Mouse (Mus musculus) heart, postnatal 4 days (tissue): Measurements from ENCODE around the gene Rep15. TPM values are rescaled to one million over a fixed set of nuclear protein-coding genes. Genes with fewer than 3 reads are reported as not detected.
A peak's percentile ranks its signal among the peaks of the same experiment; 100 is the strongest.

Experiments used
- DNase-seq: peaks from one replicate; pipeline ENCODE4 v3.0.0; 2021
- total RNA-seq, 2 experiments: library from RNA; stranded (reverse); gene quantifications; 2 replicates each; pipeline ENCODE4 v1.2.3; 2021

The Rep15 gene
- total RNA-seq = 1 to 10 TPM; 1.3 to 1.4 TPM

DNA sequence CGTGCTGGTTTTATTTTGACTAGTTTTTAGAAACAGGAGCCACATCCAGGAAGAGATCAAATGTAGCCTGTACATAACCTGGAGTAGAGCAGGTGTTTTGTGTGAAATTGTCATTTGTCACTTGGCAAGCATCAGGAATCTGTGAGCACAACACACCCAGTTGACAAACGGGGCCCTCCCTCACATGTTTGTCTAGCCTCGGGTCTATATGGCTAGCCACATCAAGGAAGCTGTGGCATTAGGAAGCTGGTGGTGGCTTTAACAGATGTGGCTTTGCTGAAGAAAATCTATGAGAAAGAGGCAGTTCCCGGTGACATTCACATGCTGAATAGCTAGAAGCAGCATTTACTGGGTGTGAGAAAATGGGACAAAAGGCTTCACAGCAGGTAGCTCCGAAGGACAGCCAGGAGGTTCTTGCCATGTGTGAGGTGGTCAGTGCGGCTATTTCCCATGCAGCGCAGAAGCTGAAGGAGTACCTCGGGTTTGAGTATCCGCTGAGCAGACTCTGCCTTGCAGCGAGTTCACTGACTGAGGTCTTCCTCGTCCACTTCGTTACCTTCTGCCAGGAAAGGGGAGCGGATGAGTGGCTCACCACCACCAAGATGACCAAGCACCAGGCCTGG lies at the start of gene Rep15:
Gene Rep15, plus strand, starts transcription at position 282 of the 623 bp plus-strand sequence.
- no peak for DNase-seq

DNA sequence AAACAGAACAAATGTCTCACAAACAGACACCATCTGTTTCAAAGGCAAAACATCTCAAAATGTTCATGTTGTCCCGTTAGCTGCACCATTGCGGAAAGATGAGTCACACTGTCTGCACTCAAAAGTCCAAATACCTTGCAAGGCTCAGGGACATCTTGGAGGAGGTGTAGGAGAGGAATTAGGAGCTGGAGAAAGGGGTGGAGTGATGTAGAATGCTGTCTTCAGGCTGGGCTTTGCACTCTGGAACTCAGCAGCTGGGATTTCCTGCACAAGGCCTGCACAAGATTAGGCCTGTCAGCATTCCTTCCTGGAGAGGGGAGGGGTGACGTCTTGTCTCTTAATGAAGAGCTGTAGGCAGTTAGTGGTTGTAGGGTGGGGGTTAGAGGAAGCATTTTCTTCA lies 47.8 kb upstream of the Rep15 start:
- DNase-seq = no peak

DNA sequence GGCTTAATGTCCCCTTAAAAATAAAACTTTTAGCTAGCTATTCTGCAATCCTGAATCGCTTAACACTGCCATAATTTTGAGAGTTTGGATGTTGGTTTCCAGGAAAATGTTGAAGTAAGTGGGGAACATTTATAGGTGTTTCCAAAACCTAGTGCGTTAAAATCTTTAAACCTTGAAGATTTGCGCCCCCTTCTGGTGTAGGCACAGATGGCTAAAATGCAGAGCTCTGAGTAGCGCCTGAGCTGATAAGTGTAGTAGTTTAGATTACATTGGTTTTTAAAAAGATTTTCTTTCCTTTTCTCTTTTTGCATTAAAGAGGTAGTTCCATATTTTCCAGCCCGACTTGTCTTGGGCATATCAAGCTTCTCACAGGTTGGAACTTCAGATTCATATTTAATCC lies 38.1 kb upstream of the Rep15 start:
- DNase-seq = peak; percentile 78

DNA sequence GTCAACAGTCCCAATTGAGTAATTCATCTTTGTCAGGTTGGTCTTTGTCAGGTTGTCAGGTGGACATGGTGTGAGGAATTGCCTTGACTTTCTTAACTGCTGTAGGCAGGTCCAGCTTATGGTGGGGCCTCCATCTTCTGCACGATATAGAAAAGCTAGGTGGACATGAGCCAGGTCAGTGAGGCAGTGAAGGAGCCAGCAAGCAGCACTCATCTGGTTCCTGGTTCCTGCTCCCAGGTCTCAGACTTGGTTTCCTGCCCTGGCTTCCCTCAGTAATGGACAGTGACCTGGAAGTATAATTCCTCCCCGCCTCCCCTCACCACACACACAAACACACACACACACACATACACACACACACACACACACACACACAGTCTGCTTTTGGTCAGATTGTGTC lies 37.0 kb upstream of the Rep15 start:
- no peak for DNase-seq

DNA sequence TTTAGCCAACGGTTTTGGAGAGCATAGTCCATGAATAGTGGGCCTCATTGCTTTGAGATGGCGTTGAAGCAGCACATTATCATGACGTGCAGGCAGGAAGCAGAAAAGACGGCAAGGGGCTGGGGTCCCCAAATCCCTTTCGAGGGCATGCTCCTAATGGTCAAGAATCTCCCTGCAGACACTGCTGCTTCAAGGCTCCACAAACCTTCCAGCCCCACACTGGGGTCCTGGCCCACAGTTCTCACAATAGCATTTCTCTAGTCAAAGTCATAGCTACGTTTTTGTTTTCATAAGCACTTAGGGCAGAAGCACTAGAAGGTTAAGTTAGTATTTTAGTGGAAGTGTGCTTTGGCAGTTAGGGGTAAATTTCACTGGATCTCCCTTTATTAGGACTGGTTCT lies 36.5 kb upstream of the Rep15 start:
- DNase-seq = no peak

DNA sequence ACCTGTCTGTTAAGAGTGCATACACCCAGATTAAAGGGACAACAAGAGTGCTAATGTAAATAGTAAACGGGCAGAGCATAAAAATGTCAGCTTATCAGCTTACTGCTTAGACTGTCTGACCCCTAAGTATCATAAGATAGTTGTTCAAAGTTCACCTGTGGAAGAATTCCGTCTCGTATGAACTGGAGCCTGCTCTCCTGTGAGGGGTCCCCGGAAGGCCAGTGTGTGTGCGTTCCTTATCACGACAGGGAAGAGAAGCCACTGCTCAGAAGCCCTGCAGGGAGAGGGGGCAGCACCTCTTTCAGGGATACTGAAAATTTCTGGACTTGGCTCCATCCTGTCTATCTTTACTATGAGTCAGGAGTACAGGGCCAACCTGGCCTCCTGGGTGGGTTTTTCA lies 35.4 kb upstream of the Rep15 start:
- DNase-seq = no peak

DNA sequence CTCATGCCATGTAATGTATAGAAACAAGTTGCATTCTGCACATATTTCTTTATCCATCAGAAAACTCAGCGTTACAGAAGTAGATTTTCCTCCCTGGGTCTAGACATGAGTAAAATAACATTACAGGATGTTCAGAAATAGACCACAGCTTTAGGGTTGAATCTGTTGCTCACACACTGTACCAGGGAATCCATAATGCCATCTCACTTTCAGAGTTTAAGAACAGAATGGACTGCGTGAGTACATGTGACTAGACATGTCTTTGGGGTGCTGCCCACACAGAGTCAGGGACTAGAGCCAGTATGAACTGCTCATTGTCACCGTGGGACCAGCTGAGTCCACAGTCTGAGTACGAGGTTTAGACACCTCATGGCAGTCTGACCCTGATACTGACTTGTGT lies 33.7 kb upstream of the Rep15 start:
- DNase-seq = no peak

DNA sequence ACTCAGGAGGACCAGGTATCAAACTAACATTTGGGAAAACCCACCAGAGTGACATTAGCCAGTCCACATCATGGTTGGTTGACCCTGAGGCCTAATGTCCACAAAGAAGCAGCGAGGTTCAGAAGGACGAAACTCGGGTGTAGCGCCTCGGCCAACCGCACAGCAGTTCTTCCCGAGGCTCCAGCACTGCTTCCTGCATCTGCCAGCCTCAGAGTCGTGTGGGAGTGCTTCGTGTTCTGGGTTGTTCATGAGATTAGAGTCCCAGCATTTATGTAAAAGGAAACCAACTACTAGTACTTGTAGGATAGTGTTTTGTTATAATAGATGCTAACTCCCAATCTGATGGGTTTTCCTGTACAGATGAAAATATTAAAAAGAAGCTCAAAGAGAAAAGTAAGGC lies 33.1 kb upstream of the Rep15 start:
- no peak for DNase-seq

DNA sequence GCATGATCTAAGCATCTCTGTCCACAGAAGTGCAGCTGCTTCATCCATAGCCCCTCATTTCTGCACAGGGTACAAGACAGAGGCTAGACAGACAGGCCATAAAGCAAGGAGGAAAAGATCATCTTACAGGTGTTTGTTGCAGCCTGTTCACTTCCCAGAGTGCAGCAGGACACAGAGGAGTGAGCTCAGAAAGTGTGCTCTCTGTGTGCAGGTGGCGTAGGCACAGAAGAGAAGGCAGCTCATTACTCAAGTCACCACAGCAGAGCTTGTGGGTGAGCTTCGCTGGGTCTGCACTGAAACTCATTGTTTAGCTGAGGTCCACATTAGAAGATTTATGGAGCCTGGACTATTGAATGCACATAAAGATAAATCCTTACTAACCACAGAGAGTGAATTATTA lies 32.6 kb upstream of the Rep15 start:
- DNase-seq = no peak

DNA sequence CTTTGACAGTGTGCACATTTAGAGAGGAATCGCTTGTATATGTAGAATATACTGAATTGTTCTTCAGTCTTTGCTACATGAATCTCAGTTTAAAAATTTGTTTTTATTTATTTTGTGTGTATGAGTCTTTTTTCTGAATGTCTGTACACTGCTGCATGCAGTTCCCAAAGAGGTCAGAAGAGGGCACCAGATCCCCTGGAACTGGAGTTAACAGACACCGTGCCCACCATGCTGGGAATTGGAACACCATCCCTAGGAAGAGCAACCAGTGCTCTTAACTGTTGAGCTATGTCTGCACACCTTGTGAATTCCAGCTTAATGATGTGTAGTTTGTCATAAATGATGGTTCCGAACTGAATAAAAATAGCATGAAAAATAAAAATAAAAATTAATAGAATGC lies 24.2 kb upstream of the Rep15 start:
- DNase-seq = peak; percentile 69

DNA sequence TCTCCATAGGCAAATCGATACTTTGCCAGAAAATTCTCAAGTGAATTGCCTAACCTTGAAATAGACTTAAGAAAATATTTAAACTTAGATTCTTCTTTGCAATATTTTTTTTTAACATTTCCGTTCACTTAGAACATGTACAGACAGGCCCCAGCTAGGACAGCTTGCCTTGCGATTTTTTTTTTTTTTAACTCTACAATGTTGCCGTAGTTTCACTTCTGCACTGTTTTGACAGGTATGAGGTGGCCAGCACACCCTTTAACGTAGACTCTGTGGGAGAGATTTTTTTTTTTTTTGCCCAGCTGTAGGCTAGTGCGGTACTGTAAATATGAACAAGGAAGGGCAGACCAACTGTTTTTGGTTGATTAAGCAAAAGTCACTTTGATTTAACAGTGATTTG lies 22.0 kb upstream of the Rep15 start:
- no peak for DNase-seq

DNA sequence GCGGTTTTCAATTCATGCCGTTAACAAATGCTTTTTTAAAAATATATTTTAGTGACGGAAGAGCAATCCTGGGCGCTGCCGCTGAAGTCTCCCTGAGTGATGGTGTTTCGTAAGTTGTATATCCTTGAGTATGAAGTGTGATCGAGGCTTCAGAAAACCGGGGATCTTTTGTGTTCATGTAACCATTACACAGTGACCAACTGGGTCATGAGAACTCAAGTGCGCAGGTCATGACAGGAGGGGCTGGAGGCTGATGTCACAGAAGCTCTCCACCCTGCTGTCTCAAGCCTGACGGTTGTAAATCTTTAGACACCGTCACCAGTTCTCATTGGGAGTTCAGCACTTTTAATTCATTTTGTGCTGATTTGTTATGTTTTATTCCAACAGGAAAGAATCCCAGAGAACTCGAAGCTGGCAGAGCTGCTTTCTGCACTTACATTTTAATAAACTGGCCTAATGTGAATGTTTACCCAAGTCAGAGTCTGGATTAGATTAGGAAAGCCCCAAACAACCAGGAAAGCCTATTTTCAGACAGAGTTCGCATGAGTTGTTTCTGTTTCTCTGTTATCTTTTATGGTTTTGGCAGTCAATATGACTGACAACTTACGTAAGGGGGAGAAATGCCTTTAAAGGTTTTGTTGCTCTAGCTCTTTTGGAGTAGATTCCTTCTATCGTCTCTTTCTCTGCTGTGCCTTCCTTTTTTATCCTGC lies 21.4 kb upstream of the Rep15 start:
- no peak for DNase-seq

DNA sequence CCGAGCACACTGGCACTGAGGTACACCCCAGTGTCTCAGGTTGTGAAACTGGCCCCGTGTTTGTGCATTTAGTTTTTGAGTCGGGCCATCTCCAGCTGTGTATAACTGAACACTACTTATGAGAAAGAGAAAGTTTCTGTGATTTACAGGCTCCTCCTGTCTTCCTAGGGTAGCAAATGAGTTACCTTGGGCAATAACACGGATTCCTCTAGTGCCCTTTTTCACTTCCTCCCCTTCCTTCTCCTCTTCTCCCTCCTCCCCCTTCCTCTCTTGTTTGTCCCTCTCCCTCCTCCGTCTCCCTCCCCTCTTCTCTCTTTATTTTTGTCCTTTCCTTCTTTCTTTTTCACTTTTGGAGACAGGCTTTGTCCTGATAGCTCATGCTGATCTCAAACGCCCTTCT lies 20.8 kb upstream of the Rep15 start:
- no peak for DNase-seq

DNA sequence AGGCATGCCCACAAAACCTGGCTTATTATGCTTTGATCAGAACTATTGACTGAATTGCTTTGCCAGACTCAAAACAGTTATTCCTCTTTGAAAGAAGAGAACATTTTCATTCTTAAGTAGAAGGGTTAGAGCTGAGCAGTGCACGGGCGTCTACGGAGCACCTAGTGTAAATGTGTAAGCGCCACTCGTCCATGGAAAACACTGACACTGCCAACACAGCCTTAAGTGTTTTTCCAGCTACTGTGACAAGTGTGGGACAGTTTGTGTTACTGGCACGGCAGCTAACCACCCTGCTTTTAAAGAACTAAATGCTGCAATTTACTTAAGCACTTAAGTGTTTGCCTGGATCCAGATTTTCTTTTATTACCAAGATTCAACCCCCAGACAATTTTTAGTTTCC lies 20.4 kb upstream of the Rep15 start:
- no peak for DNase-seq

DNA sequence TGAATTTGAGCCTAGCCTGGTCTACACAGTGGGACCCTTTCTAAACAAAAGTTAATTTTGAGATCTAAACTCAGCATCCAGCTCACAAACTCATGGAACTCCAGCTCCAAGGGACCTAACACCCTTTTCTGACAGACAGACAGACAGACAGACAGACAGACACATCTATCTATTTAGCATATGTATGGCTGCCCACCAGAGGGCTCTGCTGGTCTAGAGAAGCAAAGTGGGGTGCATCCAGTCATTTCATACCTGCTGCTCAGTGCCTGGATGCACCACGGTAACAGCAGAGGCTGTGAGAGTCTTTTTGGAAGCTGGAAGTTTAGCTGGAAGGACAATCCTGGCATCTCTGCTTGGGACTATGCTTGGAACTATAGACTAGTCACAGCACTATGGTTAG lies 18.8 kb upstream of the Rep15 start:
- DNase-seq = no peak

DNA sequence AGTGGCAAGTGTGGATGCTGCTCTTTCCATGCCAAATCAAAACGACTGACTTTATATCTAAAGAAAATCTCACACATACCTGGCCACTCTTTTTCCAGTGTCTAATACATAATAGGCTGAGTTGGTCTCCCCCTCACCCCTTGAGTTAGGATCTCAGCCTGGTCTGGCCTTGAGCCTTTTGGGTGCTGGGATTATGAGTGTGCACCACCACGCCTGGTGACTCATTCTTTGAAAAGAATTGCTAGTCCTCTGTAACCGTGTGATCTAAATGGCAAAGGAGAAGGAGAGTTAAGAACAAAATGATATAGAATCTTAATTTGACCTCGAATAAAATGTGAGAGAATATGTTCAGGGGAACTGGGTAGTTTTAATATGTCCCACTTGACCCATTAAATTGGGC lies 14.5 kb upstream of the Rep15 start:
- no peak for DNase-seq

DNA sequence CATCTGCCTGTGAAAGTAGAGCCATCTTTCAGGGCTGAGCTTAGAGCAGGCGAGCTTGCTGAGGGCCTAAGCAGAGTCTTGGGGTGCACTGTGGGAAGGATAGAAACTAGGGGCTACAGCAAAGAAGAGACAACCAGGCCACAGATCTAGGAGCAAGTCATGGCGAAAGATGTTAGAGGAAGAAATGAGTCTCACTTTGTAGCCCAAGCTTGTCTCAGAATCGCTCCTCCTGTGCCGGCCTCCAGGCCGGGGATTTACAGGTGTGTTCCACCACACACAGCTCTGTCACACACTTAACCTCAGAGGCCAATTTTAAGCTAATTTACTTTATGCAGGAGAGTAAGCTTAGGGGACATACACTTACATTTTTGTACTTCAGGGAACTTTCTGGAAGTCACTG lies 14.0 kb upstream of the Rep15 start:
- no peak for DNase-seq

DNA sequence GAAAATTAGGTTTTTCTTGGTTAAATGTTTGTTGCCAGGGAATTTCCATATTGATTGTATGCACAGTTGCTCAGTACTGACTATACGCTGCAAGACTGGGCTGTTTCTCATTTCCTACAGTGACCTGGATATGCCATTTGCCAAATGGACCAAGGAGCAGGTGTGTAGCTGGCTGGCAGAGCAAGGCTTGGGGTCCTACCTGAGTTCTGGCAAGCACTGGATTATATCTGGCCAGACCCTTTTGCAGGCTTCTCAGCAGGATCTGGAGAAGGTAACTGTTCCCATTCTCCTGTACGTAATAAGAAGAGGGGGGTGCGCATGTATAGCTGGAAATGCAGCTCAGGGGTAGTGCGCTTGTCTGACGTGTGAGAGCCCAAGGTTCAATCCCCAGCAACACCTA lies 11.2 kb upstream of the Rep15 start:
- DNase-seq = no peak

DNA sequence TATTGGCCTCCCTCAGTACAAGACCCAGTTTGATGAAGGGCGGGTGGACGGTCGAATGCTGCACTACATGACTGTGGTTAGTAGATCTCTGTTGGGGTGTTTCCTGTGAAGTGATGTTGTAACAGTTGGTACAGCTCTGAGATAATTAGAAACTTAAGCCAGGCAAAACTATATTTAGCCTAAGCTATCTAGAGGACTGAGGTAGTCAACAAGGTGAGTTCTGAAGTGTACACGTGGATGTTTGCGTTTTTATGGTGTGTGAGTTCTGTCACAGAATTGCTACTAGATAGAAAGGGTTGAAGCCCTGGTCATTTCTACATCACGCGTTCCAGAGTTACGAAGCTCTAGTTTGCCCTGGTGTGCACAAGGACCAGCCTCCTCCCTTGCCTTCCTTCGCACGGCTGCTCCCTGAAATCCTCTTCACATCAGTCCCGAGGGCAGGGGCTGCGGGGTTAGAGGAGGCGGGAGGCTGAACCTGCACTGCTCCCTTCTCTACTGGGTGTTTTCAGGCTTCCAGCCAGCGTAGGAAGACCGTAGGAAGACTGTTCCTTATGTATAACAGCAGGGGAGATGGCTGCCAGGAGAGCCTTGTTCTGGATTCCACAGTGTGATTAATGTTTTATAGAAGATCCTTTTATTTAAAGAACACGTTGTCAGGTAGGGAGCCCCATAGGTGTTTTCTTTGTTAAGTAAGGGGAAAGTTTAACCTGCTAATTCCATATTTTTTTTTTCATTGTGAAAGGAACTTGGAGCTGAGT lies 9.8 kb upstream of the Rep15 start:
- DNase-seq = peak; percentile 23

DNA sequence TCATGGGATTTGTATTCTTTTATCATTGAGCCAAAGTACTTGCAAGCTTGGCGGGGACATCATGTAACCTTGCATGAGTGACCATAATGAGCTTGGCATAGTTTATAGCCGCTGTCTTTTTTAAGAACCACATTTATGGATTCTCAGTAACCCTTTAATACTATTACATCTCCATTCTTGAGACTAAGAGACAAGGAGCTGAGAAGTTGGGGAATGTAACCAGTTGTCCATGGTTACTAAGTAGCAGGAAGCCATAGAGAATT lies 9.3 kb upstream of the Rep15 start:
- no peak for DNase-seq

DNA sequence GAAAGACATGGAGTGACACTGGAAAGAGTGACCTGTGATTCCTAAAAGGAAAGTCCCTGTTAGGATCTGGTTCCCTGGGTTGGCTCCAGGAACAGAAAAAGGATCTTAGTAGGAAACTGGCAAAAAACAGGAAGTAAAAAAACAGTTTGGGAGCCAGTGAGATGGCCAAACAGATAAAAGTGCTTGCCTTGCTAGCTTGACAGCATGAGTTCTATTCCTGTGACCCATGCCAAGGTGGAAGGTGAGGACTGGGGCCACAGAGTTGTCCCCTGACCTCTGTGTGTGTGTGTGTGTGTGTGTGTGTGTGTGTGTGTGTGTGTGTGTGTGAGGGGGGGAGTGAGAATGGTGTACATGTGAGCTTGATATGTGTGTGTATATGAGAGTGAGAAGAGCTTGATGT lies 8.8 kb upstream of the Rep15 start:
- no peak for DNase-seq

DNA sequence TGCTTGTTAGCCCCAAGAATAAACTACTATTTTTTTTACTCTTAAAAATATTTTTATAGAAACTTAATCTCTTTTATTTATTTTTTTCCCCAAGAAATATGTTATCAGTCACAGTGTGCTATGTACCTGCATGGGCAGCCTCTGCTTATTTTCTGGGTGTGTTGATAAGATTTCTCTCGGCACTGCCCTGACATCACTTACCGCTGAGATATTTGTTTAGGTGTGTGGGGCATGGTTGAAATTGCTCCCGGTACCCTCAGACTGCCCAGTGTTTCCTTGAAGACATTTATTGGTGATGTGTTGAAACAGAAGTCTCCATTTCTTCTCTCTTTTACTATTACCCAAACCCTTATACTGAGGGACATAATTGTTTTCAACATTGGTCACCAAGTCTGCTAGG lies 7.6 kb upstream of the Rep15 start:
- DNase-seq = no peak

DNA sequence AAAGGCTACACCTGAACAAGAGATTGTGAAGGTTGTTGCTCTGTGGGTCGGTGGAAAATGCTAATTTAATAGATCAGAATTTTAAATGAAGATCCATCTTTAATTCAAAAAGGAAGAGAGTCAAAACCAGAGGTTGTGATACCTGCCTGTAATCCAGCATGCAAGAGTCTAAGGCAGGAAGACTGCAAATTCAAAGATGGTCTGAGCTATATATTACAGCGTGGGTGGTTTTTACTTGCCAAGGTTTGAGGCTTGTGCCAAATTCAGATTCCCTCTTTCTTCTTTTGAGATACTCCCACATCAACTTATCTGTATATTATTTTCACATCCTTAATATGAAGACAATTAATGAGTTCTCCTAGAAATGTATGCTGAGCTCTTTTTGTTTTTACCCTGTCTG lies 4.0 kb upstream of the Rep15 start:
- DNase-seq = no peak

DNA sequence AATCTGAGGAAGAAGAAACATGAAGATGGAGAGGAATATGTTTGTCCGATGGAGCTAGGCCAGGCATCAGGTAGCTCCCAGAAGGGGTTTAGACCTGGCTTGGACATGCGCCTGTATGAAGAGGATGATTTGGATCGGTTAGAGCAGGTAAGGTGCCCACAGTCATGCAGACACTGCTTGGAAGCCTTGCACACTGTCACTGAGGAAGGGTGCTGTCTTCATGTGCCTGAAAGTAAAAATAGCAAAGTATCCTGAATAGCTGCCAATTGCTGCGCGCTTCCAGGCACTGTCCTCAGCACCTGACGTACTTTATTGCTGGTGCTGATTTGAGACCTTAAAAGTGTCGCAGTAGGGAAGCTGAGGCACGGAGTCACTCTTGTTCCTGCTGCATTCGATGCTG lies 2.8 kb upstream of the Rep15 start:
- DNase-seq = peak; percentile 19
